23 mouse cellular contexts compared by ENCODE assay signal in genomic region chr10:5262636-5263035, GRCm38 (mm10).
DNase-seq lines count a peak whose midpoint lies in the region; ATAC-seq and TF ChIP-seq lines count a peak whose summit lies in the region.
"Had no signal": no experiment of that assay in that cellular context is flagged by ENCODE, and none has a peak within 500 bp of the region (broad histone marks: within the 10 kb centered on the region; RNA-seq: fewer than 3 reads in every experiment).

No protein-coding gene starts in this region.

- peak; percentile 90; the same call in 1 of the 2 replicates for ATAC-seq in cerebellum, adult (ENCODE audit: insufficient number of reproducible peaks, low FRiP score, low TSS enrichment)
- no peak for ATAC-seq in forebrain, postnatal 0 days
- ATAC-seq: CD4-positive, CD25-positive, alpha-beta regulatory T cell, adult 4 months; forebrain, embryonic 14.5 days; hindbrain, embryonic 16.5 days; inflammation-experienced regulatory T-cells, adult 6 months; intestine, postnatal 0 days had no signal

- TF ChIP-seq CTCF in cerebellum, adult 2 months (IDR thresholded peaks at IDR 0.05; ENCODE audit: borderline replicate concordance, insufficient read depth, low read depth, low read length): no peak
- no peak for TF ChIP-seq CTCF in forebrain, postnatal 0 days (IDR thresholded peaks at IDR 0.05; ENCODE audit: low read depth)

- 8% methylated on average over 8 of the region's 8 CpGs for WGBS in cerebellum, adult 2 months
- WGBS in forebrain, postnatal 0 days: 79% methylated on average over 8 of the region's 8 CpGs

- no peak for DNase-seq in cerebellum, postnatal 4 days (ENCODE audit: low spot score in 2 of 2)
- DNase-seq in brain, adult 2 months (ENCODE audit: low read depth, low spot score): peak; percentile 92
- DNase-seq in cerebellum, adult 2 months: peak; percentile 66 to 85
- peak; percentile 74 to 79 for DNase-seq in cerebellum, postnatal 10 days
- DNase-seq in forebrain, postnatal 0 days: no peak
- no peak for DNase-seq in spleen, postnatal 10 days (ENCODE audit: low spot score in 2 of 2)
- DNase-seq in frontal cortex, adult 2 months (ENCODE audit: extremely low spot score in 1 of 2, low spot score in 1 of 2): no peak
- DNase-seq: adrenal gland, postnatal 14 days; B cell, adult 2 months; heart, adult 18-20 months; heart, postnatal 10 days; heart, postnatal 4 days; kidney, adult 8-10 months had no signal

- no peaks in the 10 kb centered on the region for H3K36me3 ChIP-seq in forebrain, postnatal 0 days (ENCODE audit: insufficient read depth)
- H3K36me3 ChIP-seq: G1E; hindbrain, embryonic 12.5 days had no signal

- no peak overlapping the region for H3K4me3 ChIP-seq in cerebellum, adult 2 months (replicated peaks; ENCODE audit: insufficient read depth, low read depth, low read length)
- no peak overlapping the region for H3K4me3 ChIP-seq in forebrain, postnatal 0 days (ENCODE audit: low read depth, low read length)
- H3K4me3 ChIP-seq: embryonic facial prominence, embryonic 10.5 days; heart, embryonic 10.5 days; hindbrain, embryonic 12.5 days had no signal

- H3K27me3 ChIP-seq in cerebellum, adult 2 months (ENCODE audit: control insufficient read depth, insufficient read depth, low read length): no peaks in the 10 kb centered on the region
- no peaks in the 10 kb centered on the region for H3K27me3 ChIP-seq in forebrain, postnatal 0 days (ENCODE audit: insufficient read depth, low read length)
- H3K27me3 ChIP-seq: hindbrain, embryonic 12.5 days had no signal

- no peaks in the 10 kb centered on the region for H3K9me3 ChIP-seq in forebrain, postnatal 0 days (ENCODE audit: low read length)
- H3K9me3 ChIP-seq: G1E had no signal

- no peak overlapping the region for H3K9ac ChIP-seq in forebrain, postnatal 0 days
- H3K9ac ChIP-seq: hindbrain, embryonic 12.5 days had no signal

- peak overlapping the region; percentile 66; the same call in 1 of the 2 replicates for H3K27ac ChIP-seq in cerebellum, adult 2 months (ENCODE audit: insufficient read depth, low read length)
- no peak overlapping the region for H3K27ac ChIP-seq in forebrain, postnatal 0 days (ENCODE audit: low read depth, low read length)
- H3K27ac ChIP-seq: embryonic facial prominence, embryonic 10.5 days; heart, embryonic 10.5 days; hindbrain, embryonic 12.5 days had no signal

- H3K4me1 ChIP-seq in cerebellum, adult 2 months (ENCODE audit: control insufficient read depth, insufficient read depth, low read length): peaks cover 10% of the 10 kb centered on the region
- no peaks in the 10 kb centered on the region for H3K4me1 ChIP-seq in forebrain, postnatal 0 days (ENCODE audit: insufficient read depth)
- H3K4me1 ChIP-seq: heart, embryonic 10.5 days; hindbrain, embryonic 12.5 days had no signal

- H3K4me2 ChIP-seq in forebrain, postnatal 0 days (ENCODE audit: low read depth): no peak overlapping the region
- H3K4me2 ChIP-seq: hindbrain, embryonic 12.5 days had no signal

- TF ChIP-seq POLR2A in cerebellum, adult 2 months (IDR thresholded peaks at IDR 0.05; ENCODE audit: borderline replicate concordance, insufficient read depth, low read length): no peak

Comparison
In these comparisons a context has a peak if more than half of its experiments do, and no peak if none do; other contexts are left out.
1. DNase-seq: peak in brain, adult 2 months (single experiment), cerebellum, adult 2 months (2 of 2) and cerebellum, postnatal 10 days (2 of 2); none in cerebellum, postnatal 4 days (0 of 2), forebrain, postnatal 0 days (single experiment), spleen, postnatal 10 days (0 of 2) and frontal cortex, adult 2 months (0 of 2).